Mouse (Mus musculus) right cerebral cortex, postnatal 4 days (tissue): ENCODE data around the gene Sap30.
"Not testable (repeated sequence)": the region's sequence is repeated elsewhere in the genome, so short reads cannot be mapped to it uniquely, and the experiment has no call there.

ENCODE experiments used
- DNase-seq: peaks from one replicate; pipeline ENCODE4 v3.0.0-alpha.2; 2022

Gene Sap30

GRCm38 (mm10) chr8:57487441-57488155 lies at the start of gene Sap30:
TSS of gene Sap30 (minus strand) at chr8:57487860.
- peak; percentile 94 for DNase-seq

GRCm38 (mm10) chr8:57536167-57536566 lies 48.5 kb upstream of the Sap30 start:
- no peak for DNase-seq

- no peak for DNase-seq
These were observed 46.8 kb upstream of the Sap30 start for GRCm38 (mm10) chr8:57534495-57534894.

GRCm38 (mm10) chr8:57533106-57533505 lies 45.4 kb upstream of the Sap30 start:
- no peak for DNase-seq

GRCm38 (mm10) chr8:57532223-57532622 lies 44.6 kb upstream of the Sap30 start:
- peak; percentile 30 for DNase-seq

- DNase-seq = peak; percentile 81
These were observed 43.1 kb upstream of the Sap30 start for GRCm38 (mm10) chr8:57530666-57531349.

- no peak for DNase-seq
These were observed 42.6 kb upstream of the Sap30 start for GRCm38 (mm10) chr8:57530238-57530637.

GRCm38 (mm10) chr8:57528036-57528435 lies 40.4 kb upstream of the Sap30 start:
- no peak for DNase-seq

- no peak for DNase-seq
These were observed 32.6 kb upstream of the Sap30 start for GRCm38 (mm10) chr8:57520186-57520786.

- DNase-seq = no peak
These were observed 30.1 kb upstream of the Sap30 start for GRCm38 (mm10) chr8:57517723-57518122.

GRCm38 (mm10) chr8:57516685-57517084 lies 29.0 kb upstream of the Sap30 start:
- DNase-seq = not testable (repeated sequence)

- not testable (repeated sequence) for DNase-seq
These were observed 25.6 kb upstream of the Sap30 start for GRCm38 (mm10) chr8:57513178-57513661.

- DNase-seq = peak; percentile 49
These were observed 24.7 kb upstream of the Sap30 start for GRCm38 (mm10) chr8:57512141-57513056.

GRCm38 (mm10) chr8:57511316-57512118 lies 23.9 kb upstream of the Sap30 start, which contains the start of gene Hmgb2:
TSS of gene Hmgb2 (plus strand) at chr8:57511907.
- DNase-seq = peak; percentile 99

- DNase-seq = no peak
These were observed 23.2 kb upstream of the Sap30 start for GRCm38 (mm10) chr8:57510791-57511315.

GRCm38 (mm10) chr8:57508657-57509056 lies 21.0 kb upstream of the Sap30 start:
- no peak for DNase-seq

- DNase-seq = no peak
These were observed 19.9 kb upstream of the Sap30 start for GRCm38 (mm10) chr8:57507556-57508063.

- not testable (repeated sequence) for DNase-seq
These were observed 17.8 kb upstream of the Sap30 start for GRCm38 (mm10) chr8:57505500-57505899.

- DNase-seq = peak; percentile 70
These were observed 16.0 kb upstream of the Sap30 start for GRCm38 (mm10) chr8:57503641-57504040.

GRCm38 (mm10) chr8:57498847-57499511 lies 11.3 kb upstream of the Sap30 start:
- peak; percentile 69 for DNase-seq

- no peak for DNase-seq
These were observed 10.8 kb upstream of the Sap30 start for GRCm38 (mm10) chr8:57498494-57498846.
